Mouse (Mus musculus): ENCODE data around the gene Gnb1. TPM values are rescaled to one million over a fixed set of nuclear protein-coding genes. Genes with fewer than 3 reads are reported as not detected.

Gnb1 gene
- total and polyA plus RNA-seq, 3 experiments: 43.2 to 604 (median 136) TPM

DNA sequence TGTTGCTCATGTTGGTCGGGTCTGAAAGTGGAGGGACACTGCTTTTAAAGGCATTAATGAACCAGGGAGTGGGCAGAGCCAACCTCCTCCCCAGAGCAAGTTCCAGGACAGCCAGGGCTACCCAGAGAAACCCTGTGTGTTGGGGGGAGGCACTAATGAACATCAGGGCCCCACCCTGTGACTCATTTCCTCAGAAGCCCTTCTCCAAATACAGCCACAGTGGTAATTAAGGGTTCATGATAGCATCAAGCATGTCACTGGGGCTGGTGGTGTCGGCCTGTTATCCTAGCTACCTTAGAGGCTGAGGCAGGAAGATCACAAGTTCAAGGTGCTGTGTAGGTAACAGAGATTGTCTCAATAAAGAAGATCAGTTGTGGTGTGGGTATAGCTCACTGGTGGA lies 80.3 kb downstream of the Gnb1 start:
- DNase-seq (ENCODE audit: low spot score) (no peak), ATAC-seq (ENCODE audit: extremely low read depth, insufficient number of reproducible peaks, low FRiP score, poor library complexity, severe bottlenecking) (peak; percentile 18; the same call in 1 of the 2 replicates)
- H3K27me3 ChIP-seq (ENCODE audit: insufficient read depth, low read length): no peaks in the 10 kb centered on the region
- TF ChIP-seq TAL1 (conservative IDR thresholded peaks at IDR 0.05; ENCODE audit: low read depth, low read length) (no peak), POLR2AphosphoS5 (IDR thresholded peaks at IDR 0.05; ENCODE audit: insufficient replicate concordance, low read depth, low read length) (no peak)
- no peak overlapping the region for H3K4me3 ChIP-seq (ENCODE audit: low read depth, low read length)
- peaks cover 37% of the 10 kb centered on the region for H3K4me1 ChIP-seq (ENCODE audit: insufficient read depth, low read depth, low read length)
- H3K36me3 ChIP-seq (replicated peaks): peaks cover 61% of the 10 kb centered on the region
- H3K9me3 ChIP-seq (replicated peaks): no peaks in the 10 kb centered on the region

DNA sequence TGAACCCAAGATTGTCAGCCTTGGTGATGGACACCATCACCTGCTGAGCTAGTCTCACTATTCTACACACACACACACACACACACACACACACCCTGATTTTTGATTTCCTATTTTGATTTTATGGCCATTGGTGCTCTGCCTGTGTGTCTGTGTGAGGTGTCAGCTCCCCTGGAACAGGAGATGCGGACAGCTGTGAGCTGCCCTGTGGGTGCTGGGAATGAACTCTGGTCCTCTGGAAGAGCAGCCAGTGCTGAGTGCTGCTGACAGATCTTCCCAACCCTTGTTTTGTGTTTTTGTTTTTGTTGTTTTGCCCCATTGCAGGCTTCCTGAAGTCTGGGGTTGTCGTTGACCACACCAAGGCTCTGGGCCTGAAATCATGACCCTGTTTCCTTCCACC lies 82.0 kb downstream of the Gnb1 start:
- TF ChIP-seq POLR2AphosphoS5 (IDR thresholded peaks at IDR 0.05; ENCODE audit: insufficient replicate concordance, low read depth, low read length): no peak
- no peaks in the 10 kb centered on the region for H3K27me3 ChIP-seq (ENCODE audit: insufficient read depth, low read length)
- H3K4me3 ChIP-seq (ENCODE audit: low read depth, low read length): no peak overlapping the region
- DNase-seq (ENCODE audit: low spot score) (no peak), ATAC-seq (ENCODE audit: extremely low read depth, insufficient number of reproducible peaks, low FRiP score, poor library complexity, severe bottlenecking) (no peak)
- peaks cover 69% of the 10 kb centered on the region for H3K36me3 ChIP-seq (replicated peaks)
- peaks cover 31% of the 10 kb centered on the region for H3K4me1 ChIP-seq (ENCODE audit: insufficient read depth, low read depth, low read length)
- no peaks in the 10 kb centered on the region for H3K9me3 ChIP-seq (replicated peaks)

DNA sequence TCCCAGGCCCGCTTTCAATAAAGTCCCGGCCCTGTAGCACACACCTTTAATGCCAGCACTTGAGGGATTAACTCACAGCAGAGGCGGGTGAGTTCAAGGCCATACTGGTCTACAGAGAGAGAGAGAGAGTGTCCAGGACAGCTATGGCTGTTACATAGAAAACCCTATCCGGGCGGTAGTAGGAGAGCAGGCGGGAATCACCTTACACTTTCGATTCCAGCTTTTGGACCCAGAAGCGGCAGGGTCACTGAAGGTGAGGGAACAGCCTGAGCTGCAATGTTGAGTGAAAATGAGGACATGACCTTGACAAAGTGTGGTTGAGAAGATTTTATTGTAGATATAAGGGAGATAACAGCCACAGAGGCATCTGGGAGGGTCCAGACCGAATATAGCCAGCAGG lies 82.7 kb downstream of the Gnb1 start:
- peaks cover 72% of the 10 kb centered on the region for H3K36me3 ChIP-seq (replicated peaks)
- DNase-seq (ENCODE audit: low spot score) (no peak), ATAC-seq (ENCODE audit: extremely low read depth, insufficient number of reproducible peaks, low FRiP score, poor library complexity, severe bottlenecking) (no peak)
- H3K9me3 ChIP-seq (replicated peaks): no peaks in the 10 kb centered on the region
- no peak overlapping the region for H3K4me3 ChIP-seq (ENCODE audit: low read depth, low read length)
- TF ChIP-seq GATA1 (IDR thresholded peaks at IDR 0.05; ENCODE audit: borderline replicate concordance, low read length): no peak
- TF ChIP-seq TAL1 (conservative IDR thresholded peaks at IDR 0.05; ENCODE audit: low read depth, low read length): no peak
- no peak for TF ChIP-seq CTCF (IDR thresholded peaks at IDR 0.05; ENCODE audit: low read depth, low read length)
- no peak for TF ChIP-seq POLR2AphosphoS5 (IDR thresholded peaks at IDR 0.05; ENCODE audit: insufficient replicate concordance, low read depth, low read length)
- TF ChIP-seq GATA2 (IDR thresholded peaks at IDR 0.05; ENCODE audit: borderline replicate concordance, low read depth, low read length): no peak
- H3K27me3 ChIP-seq (ENCODE audit: insufficient read depth, low read length): no peaks in the 10 kb centered on the region
- peaks cover 31% of the 10 kb centered on the region for H3K4me1 ChIP-seq (ENCODE audit: insufficient read depth, low read depth, low read length)

DNA sequence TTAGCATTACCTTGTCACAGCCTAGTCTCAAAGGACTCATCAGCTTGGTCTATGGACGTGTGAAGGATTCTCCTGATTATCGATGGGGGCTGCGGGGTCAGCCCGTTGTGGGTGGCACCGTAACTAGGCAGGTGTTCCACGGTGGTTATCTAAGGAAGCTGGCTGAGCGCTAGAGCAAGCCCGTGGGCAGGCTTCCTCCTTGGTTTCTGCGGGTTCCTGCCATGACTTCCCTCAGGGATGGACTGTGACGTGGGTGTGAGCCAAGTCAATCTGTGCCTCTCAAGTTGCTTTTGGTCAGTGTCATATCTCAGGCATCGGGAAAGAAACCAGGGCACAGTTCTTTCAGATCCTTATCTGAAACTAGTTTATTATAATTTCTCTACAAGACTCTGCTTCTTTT lies 83.8 kb downstream of the Gnb1 start:
- H3K9me3 ChIP-seq (replicated peaks): no peaks in the 10 kb centered on the region
- no peaks in the 10 kb centered on the region for H3K27me3 ChIP-seq (ENCODE audit: insufficient read depth, low read length)
- TF ChIP-seq GATA2 (IDR thresholded peaks at IDR 0.05; ENCODE audit: borderline replicate concordance, low read depth, low read length) (no peak), GATA1 (IDR thresholded peaks at IDR 0.05; ENCODE audit: borderline replicate concordance, low read length) (no peak), CTCF (IDR thresholded peaks at IDR 0.05; ENCODE audit: low read depth, low read length) (no peak), TAL1 (conservative IDR thresholded peaks at IDR 0.05; ENCODE audit: low read depth, low read length) (no peak), POLR2AphosphoS5 (IDR thresholded peaks at IDR 0.05; ENCODE audit: insufficient replicate concordance, low read depth, low read length) (no peak)
- no peak for ATAC-seq (ENCODE audit: extremely low read depth, insufficient number of reproducible peaks, low FRiP score, poor library complexity, severe bottlenecking)
- H3K4me3 ChIP-seq (ENCODE audit: low read depth, low read length): no peak overlapping the region
- H3K4me1 ChIP-seq (ENCODE audit: insufficient read depth, low read depth, low read length): peaks cover 30% of the 10 kb centered on the region
- peaks cover 76% of the 10 kb centered on the region for H3K36me3 ChIP-seq (replicated peaks)
- DNase-seq (ENCODE audit: low spot score): no peak

DNA sequence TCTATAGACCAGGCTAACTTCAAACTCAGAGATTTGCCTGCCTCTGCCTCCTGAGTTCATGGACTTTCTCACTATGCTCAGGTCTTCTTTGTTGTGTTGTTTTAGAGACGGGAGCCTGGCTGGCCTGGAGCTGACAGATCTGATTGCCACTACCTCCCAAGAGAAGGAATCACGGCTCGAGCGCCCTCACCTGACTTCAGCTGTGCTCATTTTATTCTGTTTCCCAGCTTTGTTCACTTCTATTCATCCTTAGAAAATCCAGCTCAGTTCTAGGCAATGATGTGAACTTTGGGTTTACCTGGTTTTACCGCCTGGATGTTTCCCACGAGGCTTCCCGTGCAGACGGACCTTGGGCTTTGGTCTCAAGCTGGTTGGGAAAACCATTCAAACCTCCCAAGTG lies 84.4 kb downstream of the Gnb1 start:
- no peak for TF ChIP-seq GATA1 (IDR thresholded peaks at IDR 0.05; ENCODE audit: borderline replicate concordance, low read length)
- TF ChIP-seq TAL1 (conservative IDR thresholded peaks at IDR 0.05; ENCODE audit: low read depth, low read length): no peak
- TF ChIP-seq GATA2 (IDR thresholded peaks at IDR 0.05; ENCODE audit: borderline replicate concordance, low read depth, low read length): no peak
- no peak for TF ChIP-seq POLR2AphosphoS5 (IDR thresholded peaks at IDR 0.05; ENCODE audit: insufficient replicate concordance, low read depth, low read length)
- TF ChIP-seq CTCF (IDR thresholded peaks at IDR 0.05; ENCODE audit: low read depth, low read length): no peak
- no peak for ATAC-seq (ENCODE audit: extremely low read depth, insufficient number of reproducible peaks, low FRiP score, poor library complexity, severe bottlenecking)
- Histone ChIP-seq H3K4me3 (ENCODE audit: low read depth, low read length) (no peak overlapping the region), H3K27me3 (ENCODE audit: insufficient read depth, low read length) (no peaks in the 10 kb centered on the region), H3K36me3 (replicated peaks) (peaks cover 80% of the 10 kb centered on the region), H3K9me3 (replicated peaks) (no peaks in the 10 kb centered on the region), H3K4me1 (ENCODE audit: insufficient read depth, low read depth, low read length) (peaks cover 34% of the 10 kb centered on the region)
- DNase-seq (ENCODE audit: low spot score): no peak

DNA sequence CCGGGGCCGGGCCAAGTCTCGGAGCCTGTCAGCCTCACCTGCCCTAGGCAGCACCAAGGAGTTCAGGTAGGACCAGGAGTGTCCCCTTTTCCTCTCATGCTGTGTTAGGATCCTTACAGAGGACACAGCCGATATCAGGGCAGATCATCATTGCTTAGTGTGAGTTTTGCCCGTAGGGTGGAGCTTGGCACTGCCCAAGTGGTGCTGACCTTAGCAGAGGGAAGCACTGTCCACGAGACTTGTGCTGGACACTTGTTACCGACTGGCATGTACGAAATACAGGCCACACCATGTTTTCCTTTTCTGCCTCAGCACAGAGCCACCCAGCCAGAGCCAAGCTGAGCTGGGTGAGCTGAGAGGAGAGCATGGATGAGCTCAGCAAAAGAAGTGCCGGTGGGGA lies 86.0 kb downstream of the Gnb1 start:
- DNase-seq (ENCODE audit: low spot score) (no peak), ATAC-seq (ENCODE audit: extremely low read depth, insufficient number of reproducible peaks, low FRiP score, poor library complexity, severe bottlenecking) (no peak)
- Histone ChIP-seq H3K4me3 (ENCODE audit: low read depth, low read length) (no peak overlapping the region), H3K4me1 (ENCODE audit: insufficient read depth, low read depth, low read length) (peaks cover 30% of the 10 kb centered on the region), H3K27me3 (ENCODE audit: insufficient read depth, low read length) (no peaks in the 10 kb centered on the region), H3K36me3 (replicated peaks) (peaks cover 80% of the 10 kb centered on the region), H3K9me3 (replicated peaks) (no peaks in the 10 kb centered on the region)
- TF ChIP-seq CTCF (IDR thresholded peaks at IDR 0.05; ENCODE audit: low read depth, low read length) (no peak), GATA2 (IDR thresholded peaks at IDR 0.05; ENCODE audit: borderline replicate concordance, low read depth, low read length) (no peak), GATA1 (IDR thresholded peaks at IDR 0.05; ENCODE audit: borderline replicate concordance, low read length) (no peak), TAL1 (conservative IDR thresholded peaks at IDR 0.05; ENCODE audit: low read depth, low read length) (no peak), POLR2AphosphoS5 (IDR thresholded peaks at IDR 0.05; ENCODE audit: insufficient replicate concordance, low read depth, low read length) (no peak)

DNA sequence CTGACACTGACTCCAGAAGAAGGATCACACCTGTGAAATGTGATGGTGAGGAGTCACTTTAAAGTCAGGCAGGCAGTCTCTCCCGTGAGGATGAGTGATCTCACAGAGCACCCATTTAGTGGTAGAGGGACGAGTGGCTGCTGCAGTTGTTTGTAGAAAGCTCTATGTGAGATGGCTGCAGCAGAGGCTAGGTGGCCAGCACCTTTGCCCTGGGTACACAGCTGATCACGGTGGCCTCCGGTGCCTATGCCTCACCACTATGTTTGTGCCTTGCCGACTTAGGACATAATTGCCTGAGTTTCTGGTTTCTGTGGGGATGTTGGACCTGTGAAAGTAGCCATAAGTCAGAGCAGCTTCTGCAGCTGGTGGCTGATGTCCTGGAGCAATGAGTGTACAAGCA lies 86.6 kb downstream of the Gnb1 start:
- no peak overlapping the region for H3K4me3 ChIP-seq (ENCODE audit: low read depth, low read length)
- peaks cover 34% of the 10 kb centered on the region for H3K4me1 ChIP-seq (ENCODE audit: insufficient read depth, low read depth, low read length)
- TF ChIP-seq TAL1 (conservative IDR thresholded peaks at IDR 0.05; ENCODE audit: low read depth, low read length): no peak
- no peak for TF ChIP-seq GATA2 (IDR thresholded peaks at IDR 0.05; ENCODE audit: borderline replicate concordance, low read depth, low read length)
- no peak for TF ChIP-seq GATA1 (IDR thresholded peaks at IDR 0.05; ENCODE audit: borderline replicate concordance, low read length)
- no peak for TF ChIP-seq CTCF (IDR thresholded peaks at IDR 0.05; ENCODE audit: low read depth, low read length)
- TF ChIP-seq POLR2AphosphoS5 (IDR thresholded peaks at IDR 0.05; ENCODE audit: insufficient replicate concordance, low read depth, low read length): no peak
- no peaks in the 10 kb centered on the region for H3K9me3 ChIP-seq (replicated peaks)
- no peaks in the 10 kb centered on the region for H3K27me3 ChIP-seq (ENCODE audit: insufficient read depth, low read length)
- peaks cover 83% of the 10 kb centered on the region for H3K36me3 ChIP-seq (replicated peaks)
- DNase-seq (ENCODE audit: low spot score): no peak
- no peak for ATAC-seq (ENCODE audit: extremely low read depth, insufficient number of reproducible peaks, low FRiP score, poor library complexity, severe bottlenecking)

All from G1E (cell line).